Mouse (Mus musculus) kidney, postnatal 4 days (tissue): Measurements from ENCODE around the gene Pask.
A peak's percentile ranks its signal among the peaks of the same experiment; 100 is the strongest.

Experiments used
- DNase-seq, 2 experiments: peaks; one replicate each; pipeline ENCODE4 v3.0.0; 2021; ENCODE audit warnings: mixed read lengths in 2 of 2

Gene Pask

GRCm38 (mm10) chr1:93277041-93277440 lies 66.2 kb downstream of the Pask start:
- no peak for DNase-seq

- no peak for DNase-seq
Observed at GRCm38 (mm10) chr1:93275561-93275960, 67.7 kb downstream of the Pask start.

- DNase-seq: peak; percentile 80 to 82
Observed at GRCm38 (mm10) chr1:93272409-93272821, 70.9 kb downstream of the Pask start.

- DNase-seq: no peak
Observed at GRCm38 (mm10) chr1:93271751-93272150, 71.5 kb downstream of the Pask start.

- no peak for DNase-seq
Observed at GRCm38 (mm10) chr1:93270516-93271240, 72.6 kb downstream of the Pask start.

GRCm38 (mm10) chr1:93268246-93268645 lies 75.0 kb downstream of the Pask start:
- DNase-seq: no peak

- DNase-seq: peak; percentile 46 to 47
Observed at GRCm38 (mm10) chr1:93267207-93267606, 76.1 kb downstream of the Pask start.
